Mouse (Mus musculus) CH12.LX (cell line): ENCODE measurements at regions not wholly inside any gene's neighbourhood (a gene's known extent, or its start where the extent isn't known, plus 50 kb on each side); places are given as distances from the start of the nearest gene placed in this dataset.

Source experiments
- DNase-seq: peaks from one replicate; pipeline ENCODE4 v3.0.0-alpha.2; 2013; ENCODE audit errors: extremely low read depth
- H3K27ac ChIP-seq: 2 replicates; pipeline ENCODE4 v1.5.1; 2012; ENCODE audit warnings: low read depth, mild to moderate bottlenecking, control low read depth, moderate library complexity; ENCODE audit not compliant: insufficient read depth
- H3K27me3 ChIP-seq: replicated peaks from 2 replicates; pipeline ENCODE3; 2012; ENCODE audit warnings: inconsistent platforms
- H3K36me3 ChIP-seq, 2 experiments: replicated peaks in 1 of 2; 2 replicates each; pipeline versions ENCODE3 to v1.6.1; 2012; ENCODE audit warnings: inconsistent platforms in 1 of 2, low read length in 1 of 2, mild to moderate bottlenecking in 1 of 2, mixed read lengths in 1 of 2, moderate library complexity in 1 of 2; ENCODE audit not compliant: control insufficient read depth in 1 of 2, insufficient read depth in 1 of 2
- H3K4me1 ChIP-seq, 2 experiments: 2 replicates each; pipeline ENCODE4 v1.6.1; 2012; ENCODE audit warnings: inconsistent platforms in 1 of 2, moderate library complexity in 1 of 2; ENCODE audit not compliant: insufficient read depth in 2 of 2, control insufficient read depth in 1 of 2
- H3K4me2 ChIP-seq: 2 replicates; pipeline ENCODE4 v1.6.1; 2012; ENCODE audit warnings: low read depth, mild to moderate bottlenecking, control low read depth; ENCODE audit not compliant: poor library complexity, insufficient read depth, severe bottlenecking
- H3K4me3 ChIP-seq, 3 experiments: fragments of 150-350 bp in 1 of 3; sonication (generic) in 1 of 3; replicated peaks in 1 of 3; 2 replicates each; pipeline versions ENCODE3 to v1.5.1; 2011 to 2012; ENCODE audit warnings: low read depth in 2 of 3, low read length in 2 of 3, mild to moderate bottlenecking in 2 of 3, moderate library complexity in 2 of 3, control low read depth in 1 of 3, improper control_type of control experiment in 1 of 3, inconsistent platforms in 1 of 3, mixed read lengths in 1 of 3; ENCODE audit not compliant: poor library complexity in 1 of 3
- H3K79me2 ChIP-seq: replicated peaks from 2 replicates; pipeline ENCODE4 v1.6.1; 2012; ENCODE audit warnings: mild to moderate bottlenecking, moderate library complexity; ENCODE audit not compliant: control insufficient read depth, poor library complexity, insufficient read depth, severe bottlenecking; ENCODE audit errors: extremely low read depth
- H3K9ac ChIP-seq: 2 replicates; pipeline ENCODE4 v1.6.1; 2012; ENCODE audit warnings: low read depth, mild to moderate bottlenecking, control low read depth, moderate library complexity; ENCODE audit not compliant: insufficient read depth
- H3K9me3 ChIP-seq: replicated peaks from 2 replicates; pipeline ENCODE3; 2012; ENCODE audit warnings: low read length, inconsistent platforms, mixed read lengths
- CHD1 ChIP-seq: IDR thresholded peaks from 2 replicates; pipeline ENCODE4 v1.6.1; 2012; ENCODE audit warnings: low read depth, low read length, improper control_type of control experiment, inconsistent platforms
- CHD2 ChIP-seq: IDR thresholded peaks from 2 replicates; pipeline ENCODE4 v1.6.1; 2011; ENCODE audit warnings: low read length, improper control_type of control experiment
- E2F4 ChIP-seq: IDR thresholded peaks from 2 replicates; pipeline ENCODE4 v1.6.1; 2011; ENCODE audit warnings: low read depth, low read length, improper control_type of control experiment; ENCODE audit not compliant: insufficient replicate concordance
- ELF1 ChIP-seq: IDR thresholded peaks from 2 replicates; pipeline ENCODE4 v1.6.1; 2014; ENCODE audit warnings: low read depth, mild to moderate bottlenecking, inconsistent platforms, low read length, improper control_type of control experiment
- EP300 ChIP-seq: IDR thresholded peaks from 2 replicates; pipeline ENCODE4 v1.6.1; 2011; ENCODE audit warnings: low read length, improper control_type of control experiment
- ETS1 ChIP-seq: conservative IDR thresholded peaks from 2 replicates; pipeline ENCODE4 v1.6.1; 2012; ENCODE audit warnings: low read depth, mild to moderate bottlenecking, inconsistent platforms, low read length, improper control_type of control experiment, moderate library complexity
- GABPA ChIP-seq: IDR thresholded peaks from 2 replicates; pipeline ENCODE4 v1.6.1; 2012; ENCODE audit warnings: low read depth, low read length, improper control_type of control experiment, inconsistent platforms; ENCODE audit not compliant: insufficient replicate concordance
- IRF4 ChIP-seq: IDR thresholded peaks from 2 replicates; pipeline ENCODE4 v1.6.1; 2014; ENCODE audit warnings: low read depth, mild to moderate bottlenecking, inconsistent platforms, low read length, improper control_type of control experiment
- JUN ChIP-seq: IDR thresholded peaks from 2 replicates; pipeline ENCODE4 v1.6.1; 2011; ENCODE audit warnings: low read depth, mild to moderate bottlenecking, low read length, improper control_type of control experiment, moderate library complexity; ENCODE audit not compliant: insufficient read depth
- KAT2A ChIP-seq: IDR thresholded peaks from 2 replicates; pipeline ENCODE4 v1.6.1; 2012; ENCODE audit warnings: low read length, improper control_type of control experiment, inconsistent platforms; ENCODE audit not compliant: insufficient replicate concordance
- MAFK ChIP-seq: IDR thresholded peaks from 2 replicates; pipeline ENCODE4 v1.6.1; 2011; ENCODE audit warnings: low read length, improper control_type of control experiment; ENCODE audit not compliant: insufficient replicate concordance
- MEF2A ChIP-seq: IDR thresholded peaks from 2 replicates; pipeline ENCODE4 v1.6.1; 2014; ENCODE audit warnings: low read depth, mild to moderate bottlenecking, inconsistent platforms, low read length, improper control_type of control experiment, borderline replicate concordance
- NRF1 ChIP-seq: IDR thresholded peaks from 2 replicates; pipeline ENCODE4 v1.6.1; 2014; ENCODE audit warnings: low read depth, mild to moderate bottlenecking, inconsistent platforms, low read length, improper control_type of control experiment, moderate library complexity
- POLR2A ChIP-seq: IDR thresholded peaks from 2 replicates; pipeline ENCODE4 v1.6.1; 2011; ENCODE audit warnings: low read depth, mild to moderate bottlenecking, improper control_type of control experiment, low read length
- POLR2AphosphoS2 ChIP-seq: IDR thresholded peaks from 2 replicates; pipeline ENCODE4 v1.6.1; 2011; ENCODE audit warnings: low read depth, low read length, improper control_type of control experiment
- RCOR1 ChIP-seq: conservative IDR thresholded peaks from 2 replicates; pipeline ENCODE4 v1.6.1; 2012; ENCODE audit warnings: low read depth, mild to moderate bottlenecking, inconsistent platforms, low read length, improper control_type of control experiment
- SIN3A ChIP-seq: IDR thresholded peaks from 2 replicates; pipeline ENCODE4 v1.6.1; 2012; ENCODE audit warnings: low read length, improper control_type of control experiment, inconsistent platforms
- TBP ChIP-seq: conservative IDR thresholded peaks from 2 replicates; pipeline ENCODE4 v1.6.1; 2011; ENCODE audit warnings: low read depth, low read length, improper control_type of control experiment
- UBTF ChIP-seq: IDR thresholded peaks from 2 replicates; pipeline ENCODE4 v1.6.1; 2012; ENCODE audit warnings: low read depth, mild to moderate bottlenecking, inconsistent platforms, low read length, improper control_type of control experiment, moderate library complexity
- USF1 ChIP-seq: IDR thresholded peaks from 2 replicates; pipeline ENCODE4 v1.6.1; 2014; ENCODE audit warnings: low read depth, mild to moderate bottlenecking, inconsistent platforms, low read length, improper control_type of control experiment
- ZKSCAN1 ChIP-seq: IDR thresholded peaks from 2 replicates; pipeline ENCODE4 v1.6.1; 2012; ENCODE audit warnings: low read depth, inconsistent platforms, low read length, improper control_type of control experiment, borderline replicate concordance
- ZNF384 ChIP-seq: IDR thresholded peaks from 2 replicates; pipeline ENCODE4 v1.6.1; 2012; ENCODE audit warnings: low read depth, low read length, improper control_type of control experiment, inconsistent platforms
- dilution Hi-C: fragments of 300-500 bp; cut with MboI; formaldehyde crosslinking; loops from 2 replicates; pipeline ENCODE4 v1.14.3; 2020; ENCODE audit warnings: low sequenced_read_pairs; ENCODE audit not compliant: extremely low pct_unique_long_range_greater_than_20kb, extremely low pct_ligation_motif_present
- in situ Hi-C: fragments of 300-500 bp; cut with MboI; formaldehyde crosslinking; loops from 3 replicates; pipeline ENCODE4 v1.14.3; 2019; ENCODE audit warnings: low sequenced_read_pairs, low pct_ligation_motif_present, low pct_unique_long_range_greater_than_20kb, mixed read lengths

- in situ Hi-C loops (no loop called here), dilution Hi-C loops (no loop called here)
- Histone ChIP-seq H3K27ac (no peak overlapping the region), H3K4me1 (peaks cover 0 to 18% of the 10 kb centered on the region in 2 experiments; a peak in 2 of 4 replicates), H3K36me3 (no peaks in the 10 kb centered on the region), H3K79me2 (no peaks in the 10 kb centered on the region), H3K4me2 (no peak overlapping the region), H3K27me3 (no peaks in the 10 kb centered on the region), H3K9ac (no peak overlapping the region), H3K4me3 (no peak overlapping the region), H3K9me3 (peaks cover 4% of the 10 kb centered on the region)
- peak; percentile 6 for DNase-seq
- TF ChIP-seq ZNF384 (peak; percentile 55), MEF2A (peak; percentile 56; the same call in 1 of the 2 replicates), RCOR1 (no peak)
Measured at GRCm38 (mm10) chr2:45504468-45504867, 387.3 kb upstream of the Zeb2 start.

DNA sequence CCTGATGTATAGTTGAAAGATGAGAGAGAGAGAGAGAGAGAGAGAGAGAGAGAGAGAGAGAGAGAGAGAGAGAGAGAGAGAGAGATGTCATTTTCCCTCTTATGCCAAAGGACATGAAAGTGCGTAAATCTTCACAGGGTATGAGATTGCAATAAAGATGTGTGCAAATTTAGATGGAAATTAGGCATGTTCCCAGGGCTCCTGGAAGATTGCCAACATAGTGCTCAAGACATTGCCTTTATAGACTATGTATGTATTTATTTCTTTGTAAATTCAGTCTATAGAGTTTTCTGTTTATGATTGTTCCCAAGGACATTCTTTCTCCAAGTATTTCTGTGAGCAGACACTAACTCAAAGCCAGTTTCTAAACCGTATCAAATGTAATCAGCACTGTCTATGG, 376.5 kb upstream of the Zeb2 start:
- TF ChIP-seq TBP (no peak), ELF1 (no peak), USF1 (no peak), NRF1 (no peak), CHD1 (no peak), ETS1 (no peak), EP300 (no peak), KAT2A (no peak), ZKSCAN1 (no peak), UBTF (no peak), IRF4 (no peak), JUN (no peak), MEF2A (no peak), POLR2AphosphoS2 (no peak), GABPA (no peak), E2F4 (no peak), CHD2 (no peak), MAFK (no peak), POLR2A (no peak), SIN3A (no peak)
- TF ChIP-seq, all 38 proteins: peak for 0
- no peak overlapping the region for H3K4me3 ChIP-seq
- H3K27ac ChIP-seq = no peak overlapping the region
- no peaks in the 10 kb centered on the region for H3K27me3 ChIP-seq
- no peak for DNase-seq
- no peaks in the 10 kb centered on the region for H3K9me3 ChIP-seq
- no peaks in the 10 kb centered on the region for H3K36me3 ChIP-seq
- H3K9ac ChIP-seq = no peak overlapping the region
- in situ Hi-C loops = no loop called here
- H3K79me2 ChIP-seq = no peaks in the 10 kb centered on the region
- no peak overlapping the region for H3K4me2 ChIP-seq
- dilution Hi-C loops = no loop called here
- H3K4me1 ChIP-seq = no peaks in the 10 kb centered on the region
